Mouse (Mus musculus) urinary bladder, postnatal 4 days (tissue): ENCODE measurements around the gene Tor1aip2.

ENCODE experiments used
- DNase-seq, 2 experiments: peaks; one replicate each; pipeline ENCODE4 v3.0.0; 2021 to 2022; ENCODE audit warnings: low spot score in 2 of 2

Gene Tor1aip2

GRCm38 (mm10) chr1:156041451-156042241, 6.4 kb downstream of the Tor1aip2 start:
- no peak for DNase-seq

- DNase-seq: no peak
These were observed 7.3 kb downstream of the Tor1aip2 start for GRCm38 (mm10) chr1:156042481-156042880.

- DNase-seq: no peak
These were observed 7.8 kb downstream of the Tor1aip2 start for GRCm38 (mm10) chr1:156043027-156043426.

GRCm38 (mm10) chr1:156044211-156044611, 9.0 kb downstream of the Tor1aip2 start:
- no peak for DNase-seq

- DNase-seq: no peak
These were observed 11.5 kb downstream of the Tor1aip2 start for GRCm38 (mm10) chr1:156046688-156047087.

GRCm38 (mm10) chr1:156058207-156058606, 23.0 kb downstream of the Tor1aip2 start:
- no peak for DNase-seq

GRCm38 (mm10) chr1:156062193-156062592, 27.0 kb downstream of the Tor1aip2 start:
- no peak for DNase-seq

- DNase-seq: no peak
These were observed 30.9 kb downstream of the Tor1aip2 start for GRCm38 (mm10) chr1:156066133-156066532.

GRCm38 (mm10) chr1:156070106-156070505, 34.9 kb downstream of the Tor1aip2 start:
- no peak for DNase-seq

- no peak for DNase-seq
These were observed 38.1 kb downstream of the Tor1aip2 start for GRCm38 (mm10) chr1:156073169-156073821.

- no peak for DNase-seq
These were observed 39.4 kb downstream of the Tor1aip2 start for GRCm38 (mm10) chr1:156074575-156074974.

GRCm38 (mm10) chr1:156076474-156076873, 41.3 kb downstream of the Tor1aip2 start:
- DNase-seq: no peak

- DNase-seq: no peak
These were observed 42.5 kb downstream of the Tor1aip2 start for GRCm38 (mm10) chr1:156077655-156078054.

- no peak for DNase-seq
These were observed 49.4 kb downstream of the Tor1aip2 start for GRCm38 (mm10) chr1:156084603-156085002.

GRCm38 (mm10) chr1:156085770-156086169, 50.6 kb downstream of the Tor1aip2 start:
- DNase-seq: no peak

GRCm38 (mm10) chr1:156087586-156087985, 52.4 kb downstream of the Tor1aip2 start:
- no peak for DNase-seq

- DNase-seq: no peak
These were observed 54.4 kb downstream of the Tor1aip2 start for GRCm38 (mm10) chr1:156089561-156089960.

GRCm38 (mm10) chr1:156090042-156090441, 54.8 kb downstream of the Tor1aip2 start:
- DNase-seq: no peak

- no peak for DNase-seq
These were observed 56.6 kb downstream of the Tor1aip2 start for GRCm38 (mm10) chr1:156091811-156092210.

- no peak for DNase-seq
These were observed 68.6 kb downstream of the Tor1aip2 start for GRCm38 (mm10) chr1:156103763-156104162.

- no peak for DNase-seq
These were observed 70.2 kb downstream of the Tor1aip2 start for GRCm38 (mm10) chr1:156105381-156105780.

- DNase-seq: no peak
These were observed 72.2 kb downstream of the Tor1aip2 start for GRCm38 (mm10) chr1:156107424-156107823.

- no peak for DNase-seq
These were observed 73.2 kb downstream of the Tor1aip2 start for GRCm38 (mm10) chr1:156108400-156108799.
